Mouse (Mus musculus) monocyte, adult 2 months (primary cell): ENCODE results near the gene Smlr1.

Experiments used
- DNase-seq, 2 experiments: peaks; one replicate each; pipeline ENCODE4 v3.0.0; 2022; ENCODE audit warnings: low spot score in 2 of 2, low read depth in 1 of 2

Gene Smlr1

GRCm38 (mm10) chr10:25499323-25500071, 36.6 kb downstream of the Smlr1 start:
- DNase-seq, result no peak

DNA sequence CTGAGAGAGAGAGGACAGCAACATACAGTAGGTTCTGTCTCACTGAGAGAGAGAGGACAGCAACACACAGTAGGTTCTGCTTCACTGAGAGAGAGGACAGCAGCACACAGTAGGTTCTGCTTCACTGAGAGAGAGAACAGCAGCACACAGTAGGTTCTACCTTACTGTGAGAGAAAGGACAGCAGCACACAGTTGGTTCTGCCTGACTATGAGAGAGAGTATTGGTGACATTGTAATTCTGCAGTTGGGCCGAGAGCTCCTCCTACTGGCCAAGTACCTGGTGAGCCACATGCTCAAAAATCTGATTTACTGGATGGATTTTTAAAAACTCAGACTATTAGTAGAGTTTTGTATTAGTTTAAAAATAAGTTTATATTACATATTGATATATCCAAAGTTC, 47.6 kb downstream of the Smlr1 start:
- peak in 1 of 2 experiments; percentile 8 for DNase-seq

DNA sequence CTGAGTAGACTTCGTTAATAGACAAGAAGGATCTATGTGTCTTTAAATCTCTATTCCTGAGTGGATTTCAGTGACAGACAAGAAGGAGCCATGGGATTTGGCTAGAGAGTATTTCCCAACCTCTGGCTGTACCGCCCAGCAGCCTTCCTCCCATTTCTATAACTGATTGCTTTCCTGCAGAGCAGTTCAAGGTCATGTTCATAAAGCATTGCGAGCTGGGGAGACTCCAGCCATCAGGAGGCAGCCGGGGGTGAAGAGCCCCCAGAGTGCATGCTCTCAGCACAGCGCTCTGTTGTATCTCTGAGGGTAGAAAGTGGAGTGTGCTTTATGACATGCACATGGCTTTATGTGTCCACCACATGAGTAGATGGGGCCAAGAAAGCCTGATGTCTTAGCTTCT, 53.3 kb downstream of the Smlr1 start:
- DNase-seq, result no peak

DNA sequence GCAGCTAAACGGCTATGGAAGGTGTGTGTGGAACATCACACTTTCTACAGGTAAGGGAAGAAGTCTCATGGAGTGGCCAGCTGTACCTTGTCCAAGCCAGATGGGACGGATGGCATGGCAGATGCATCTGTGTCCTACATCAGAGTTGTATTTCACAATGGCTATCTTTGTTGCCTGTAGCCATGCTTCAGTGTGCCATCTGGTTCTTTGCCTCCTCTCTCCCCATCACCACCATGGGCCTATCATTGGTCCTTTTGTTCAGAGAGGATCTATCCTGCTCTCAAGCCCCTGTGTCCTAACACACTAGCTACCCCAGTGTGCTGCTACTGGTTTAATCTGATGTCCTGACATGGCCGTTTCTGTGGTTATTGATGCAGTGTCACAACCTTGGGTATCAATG, 56.4 kb downstream of the Smlr1 start:
- DNase-seq, result no peak
